Mouse (Mus musculus) forebrain, embryonic 10.5 days (tissue): Measurements from ENCODE around the gene Ppp2r2c. TPM values are rescaled to one million over a fixed set of nuclear protein-coding genes. Genes with fewer than 3 reads are reported as not detected.

ENCODE experiments used
- DNase-seq: peaks from one replicate; pipeline ENCODE4 v3.0.0-alpha.2; 2017; ENCODE audit warnings: low spot score; ENCODE audit errors: extremely low spot score
- H3K27ac ChIP-seq: fragments of 300-500 bp; sonication (generic); 2 replicates; pipeline ENCODE4 v1.5.1; 2016; ENCODE audit warnings: mild to moderate bottlenecking
- H3K27me3 ChIP-seq: fragments of 300-500 bp; sonication (generic); 2 replicates; pipeline ENCODE4 v1.6.1; 2016; ENCODE audit warnings: mild to moderate bottlenecking; ENCODE audit not compliant: poor library complexity, severe bottlenecking
- H3K36me3 ChIP-seq: fragments of 300-500 bp; sonication (generic); replicated peaks from 2 replicates; pipeline ENCODE4 v1.6.1; 2016; ENCODE audit warnings: mild to moderate bottlenecking, moderate library complexity
- H3K4me1 ChIP-seq: fragments of 300-500 bp; sonication (generic); 2 replicates; pipeline ENCODE4 v1.6.1; 2016
- H3K4me3 ChIP-seq: fragments of 300-500 bp; sonication (generic); 2 replicates; pipeline ENCODE4 v1.5.1; 2016; ENCODE audit warnings: mild to moderate bottlenecking, moderate library complexity
- H3K9me3 ChIP-seq: fragments of 300-500 bp; sonication (generic); 2 replicates; pipeline ENCODE4 v1.6.1; 2016; ENCODE audit warnings: mild to moderate bottlenecking, moderate library complexity
- WGBS: fragments of 180-500 bp; shearing (Covaris S2); methylation state at CpG from one replicate; pipeline ENCODE4 v1.1.7; 2016; 5-methylcytosine and 5-hydroxymethylcytosine counted together
- polyA plus RNA-seq: library from polyadenylated mRNA; unstranded; fragments of >200 nt; fragmentation: Nextera tagmentation; extraction: Ambion mirVana; gene quantifications from 2 replicates; pipeline ENCODE4 v1.2.1, GENCODE M21; 2016

The Ppp2r2c gene
- polyA plus RNA-seq, 1 experiment from 2014 or later: 0.78 TPM

- DNase-seq: no peak
- no peak overlapping the region for H3K27ac ChIP-seq
- 92% methylated on average over 10 of the region's 10 CpGs for WGBS
Observed at GRCm38 (mm10) chr5:36844490-36844889, 23.8 kb upstream of the Ppp2r2c start.

GRCm38 (mm10) chr5:36851572-36851971 lies 16.7 kb upstream of the Ppp2r2c start:
- no peaks in the 10 kb centered on the region for H3K9me3 ChIP-seq
- H3K27me3 ChIP-seq: no peaks in the 10 kb centered on the region
- H3K4me1 ChIP-seq: peaks cover 16% of the 10 kb centered on the region; the same call in 1 of the 2 replicates
- DNase-seq: no peak
- H3K36me3 ChIP-seq: no peaks in the 10 kb centered on the region
- no peak overlapping the region for H3K4me3 ChIP-seq
- H3K27ac ChIP-seq: no peak overlapping the region
- WGBS: 83% methylated on average over 4 of the region's 4 CpGs

More at GRCm38 (mm10) chr5:36844490-36844889, 23.8 kb upstream of the Ppp2r2c start:
- Histone ChIP-seq H3K4me3 (no peak overlapping the region), H3K4me1 (no peaks in the 10 kb centered on the region), H3K27me3 (no peaks in the 10 kb centered on the region), H3K36me3 (no peaks in the 10 kb centered on the region), H3K9me3 (no peaks in the 10 kb centered on the region)

- DNase-seq: no peak
- no peak overlapping the region for H3K27ac ChIP-seq
- H3K27me3 ChIP-seq: no peaks in the 10 kb centered on the region
- no peaks in the 10 kb centered on the region for H3K36me3 ChIP-seq
- H3K4me1 ChIP-seq: peaks cover 12% of the 10 kb centered on the region; the same call in 1 of the 2 replicates
- no peak overlapping the region for H3K4me3 ChIP-seq
- 79% methylated on average over 3 of the region's 3 CpGs for WGBS
- H3K9me3 ChIP-seq: no peaks in the 10 kb centered on the region
Observed at GRCm38 (mm10) chr5:36855180-36855579, 13.1 kb upstream of the Ppp2r2c start.

GRCm38 (mm10) chr5:36856529-36856928 lies 11.8 kb upstream of the Ppp2r2c start:
- Histone ChIP-seq H3K4me3 (no peak overlapping the region), H3K27me3 (no peaks in the 10 kb centered on the region), H3K36me3 (no peaks in the 10 kb centered on the region), H3K4me1 (peaks cover 8% of the 10 kb centered on the region; the same call in 1 of the 2 replicates), H3K27ac (no peak overlapping the region), H3K9me3 (no peaks in the 10 kb centered on the region)
- WGBS: 91% methylated on average over 7 of the region's 7 CpGs
- no peak for DNase-seq

GRCm38 (mm10) chr5:36857546-36857945 lies 10.8 kb upstream of the Ppp2r2c start:
- DNase-seq: no peak
- H3K27me3 ChIP-seq: peaks cover 2% of the 10 kb centered on the region; the same call in 1 of the 2 replicates
- WGBS: 85% methylated on average over 5 of the region's 5 CpGs
- no peak overlapping the region for H3K4me3 ChIP-seq
- H3K36me3 ChIP-seq: no peaks in the 10 kb centered on the region
- no peaks in the 10 kb centered on the region for H3K4me1 ChIP-seq
- H3K9me3 ChIP-seq: no peaks in the 10 kb centered on the region
- no peak overlapping the region for H3K27ac ChIP-seq

- H3K36me3 ChIP-seq: no peaks in the 10 kb centered on the region
- H3K4me3 ChIP-seq: no peak overlapping the region
- no peaks in the 10 kb centered on the region for H3K9me3 ChIP-seq
- H3K27ac ChIP-seq: no peak overlapping the region
- 93% methylated on average over 2 of the region's 2 CpGs for WGBS
- no peaks in the 10 kb centered on the region for H3K4me1 ChIP-seq
- DNase-seq: no peak
- H3K27me3 ChIP-seq: peaks cover 35% of the 10 kb centered on the region
Observed at GRCm38 (mm10) chr5:36861084-36861483, 7.2 kb upstream of the Ppp2r2c start.

GRCm38 (mm10) chr5:36866701-36867250 lies 1.5 kb upstream of the Ppp2r2c start:
- no peak for DNase-seq
- WGBS: 77% methylated on average over 7 of the region's 7 CpGs

GRCm38 (mm10) chr5:36867561-36867960 lies 752 bp upstream of the Ppp2r2c start:
- H3K27ac ChIP-seq: no peak overlapping the region
- no peaks in the 10 kb centered on the region for H3K36me3 ChIP-seq
- no peak for DNase-seq
- no peaks in the 10 kb centered on the region for H3K9me3 ChIP-seq
- H3K4me1 ChIP-seq: peaks cover 27% of the 10 kb centered on the region
- 8% methylated on average over 6 of the region's 6 CpGs for WGBS
- 0 out of 2 replicates have a peak overlapping the region, but pooled peaks have one; percentile 59 for H3K4me3 ChIP-seq
- H3K27me3 ChIP-seq: peaks cover 97% of the 10 kb centered on the region

More at GRCm38 (mm10) chr5:36866701-36867250, 1.5 kb upstream of the Ppp2r2c start:
- Histone ChIP-seq H3K27me3 (peaks cover 92% of the 10 kb centered on the region), H3K4me1 (peaks cover 27% of the 10 kb centered on the region), H3K27ac (no peak overlapping the region), H3K4me3 (no peak overlapping the region), H3K36me3 (no peaks in the 10 kb centered on the region), H3K9me3 (no peaks in the 10 kb centered on the region)

GRCm38 (mm10) chr5:36869186-36869577 lies 869 bp downstream of the Ppp2r2c start:
- no peak for DNase-seq
- 3% methylated on average over 7 of the region's 7 CpGs for WGBS

GRCm38 (mm10) chr5:36869578-36870236 lies 1.4 kb downstream of the Ppp2r2c start:
- peak overlapping the region; percentile 59 for H3K4me3 ChIP-seq
- peaks cover 27% of the 10 kb centered on the region for H3K4me1 ChIP-seq
- H3K36me3 ChIP-seq: no peaks in the 10 kb centered on the region
- under 1% methylated on average over 56 of the region's 56 CpGs for WGBS
- H3K9me3 ChIP-seq: no peaks in the 10 kb centered on the region
- peak overlapping the region; percentile 48; the same call in 1 of the 2 replicates for H3K27ac ChIP-seq
- peaks cover 98% of the 10 kb centered on the region for H3K27me3 ChIP-seq
- DNase-seq: peak; percentile 41

More at GRCm38 (mm10) chr5:36869186-36869577, 869 bp downstream of the Ppp2r2c start:
- peak overlapping the region; percentile 59 for H3K4me3 ChIP-seq
- H3K9me3 ChIP-seq: no peaks in the 10 kb centered on the region
- no peaks in the 10 kb centered on the region for H3K36me3 ChIP-seq
- peaks cover 27% of the 10 kb centered on the region for H3K4me1 ChIP-seq
- peaks cover 100% of the 10 kb centered on the region for H3K27me3 ChIP-seq
- H3K27ac ChIP-seq: no peak overlapping the region

- peaks cover 27% of the 10 kb centered on the region for H3K4me1 ChIP-seq
- 89% methylated on average over 6 of the region's 6 CpGs for WGBS
Observed at GRCm38 (mm10) chr5:36870916-36871315, 2.6 kb downstream of the Ppp2r2c start.

GRCm38 (mm10) chr5:36875956-36876355 lies 7.6 kb downstream of the Ppp2r2c start:
- H3K27ac ChIP-seq: no peak overlapping the region
- WGBS: 79% methylated on average over 4 of the region's 4 CpGs
- H3K36me3 ChIP-seq: no peaks in the 10 kb centered on the region
- no peak for DNase-seq
- peaks cover 11% of the 10 kb centered on the region for H3K4me1 ChIP-seq
- H3K27me3 ChIP-seq: peaks cover 50% of the 10 kb centered on the region
- H3K9me3 ChIP-seq: no peaks in the 10 kb centered on the region
- H3K4me3 ChIP-seq: no peak overlapping the region

More at GRCm38 (mm10) chr5:36870916-36871315, 2.6 kb downstream of the Ppp2r2c start:
- Histone ChIP-seq H3K4me3 (no peak overlapping the region), H3K36me3 (no peaks in the 10 kb centered on the region), H3K27ac (no peak overlapping the region), H3K27me3 (peaks cover 90% of the 10 kb centered on the region), H3K9me3 (no peaks in the 10 kb centered on the region)
- no peak for DNase-seq

- Histone ChIP-seq H3K4me3 (no peak overlapping the region), H3K9me3 (no peaks in the 10 kb centered on the region), H3K36me3 (no peaks in the 10 kb centered on the region), H3K27ac (no peak overlapping the region), H3K4me1 (peaks cover 11% of the 10 kb centered on the region), H3K27me3 (peaks cover 41% of the 10 kb centered on the region)
- WGBS: 45% methylated on average over 7 of the region's 7 CpGs
- DNase-seq: no peak
Observed at GRCm38 (mm10) chr5:36876777-36877396, 8.6 kb downstream of the Ppp2r2c start.
